Mouse (Mus musculus) cerebellum, adult 9-10 months (tissue): Measurements from ENCODE around the gene Cend1.

Experiments used
- DNase-seq: peaks from one replicate; pipeline ENCODE4 v3.0.0; 2022

The Cend1 gene

GRCm38 (mm10) chr7:141442199-141442598 lies 12.9 kb upstream of the Cend1 start:
- no peak for DNase-seq

GRCm38 (mm10) chr7:141441460-141441859 lies 12.2 kb upstream of the Cend1 start:
- no peak for DNase-seq

- DNase-seq: peak; percentile 82
These were observed 11.3 kb upstream of the Cend1 start for GRCm38 (mm10) chr7:141440613-141441012.

- peak; percentile 60 for DNase-seq
These were observed 10.5 kb upstream of the Cend1 start for GRCm38 (mm10) chr7:141439811-141440210.

- DNase-seq: peak; percentile 71
These were observed 9.9 kb upstream of the Cend1 start for GRCm38 (mm10) chr7:141439140-141439679.

- peak; percentile 91 for DNase-seq
These were observed 9.1 kb upstream of the Cend1 start for GRCm38 (mm10) chr7:141438201-141438968.

- DNase-seq: peak; percentile 88
These were observed 8.2 kb upstream of the Cend1 start, which contains the start of gene Slc25a22 for GRCm38 (mm10) chr7:141437178-141438120. Gene Slc25a22, minus strand, starts transcription at chr7:141437892.

GRCm38 (mm10) chr7:141436523-141436892 lies 7.2 kb upstream of the Cend1 start:
- peak; percentile 54 for DNase-seq

- DNase-seq: no peak
These were observed 6.7 kb upstream of the Cend1 start for GRCm38 (mm10) chr7:141435856-141436522.

GRCm38 (mm10) chr7:141435129-141435855 lies 6.0 kb upstream of the Cend1 start:
- peak; percentile 77 for DNase-seq

- peak; percentile 89 for DNase-seq
These were observed 5.2 kb upstream of the Cend1 start for GRCm38 (mm10) chr7:141434464-141434863.

GRCm38 (mm10) chr7:141433517-141434400 lies 4.5 kb upstream of the Cend1 start:
- peak; percentile 81 for DNase-seq

GRCm38 (mm10) chr7:141432741-141433516 lies 3.6 kb upstream of the Cend1 start:
- peak; percentile 97 for DNase-seq

GRCm38 (mm10) chr7:141432186-141432611 lies 2.9 kb upstream of the Cend1 start:
- DNase-seq: peak; percentile 83

GRCm38 (mm10) chr7:141431434-141432185 lies 2.3 kb upstream of the Cend1 start:
- peak; percentile 63 for DNase-seq

- peak; percentile 63 for DNase-seq
These were observed 1.4 kb upstream of the Cend1 start for GRCm38 (mm10) chr7:141430585-141431240.

GRCm38 (mm10) chr7:141429840-141430584 lies 721 bp upstream of the Cend1 start:
- peak; percentile 71 for DNase-seq

- no peak for DNase-seq
These were observed 590 bp downstream of the Cend1 start for GRCm38 (mm10) chr7:141428701-141429100.
